Mouse (Mus musculus): Measurements from ENCODE around the gene Aox2. TPM values are rescaled to one million over a fixed set of nuclear protein-coding genes. Genes with fewer than 3 reads are reported as not detected.

The Aox2 gene
- not detected in 4 replicates for total RNA-seq (2023)

GRCm38 (mm10) chr1:58278026-58278425 is at the start of gene Aox2:
Gene Aox2, plus strand, starts transcription at chr1:58278326.

GRCm38 (mm10) chr1:58392652-58393283 is 114.6 kb downstream of the Aox2 start, which contains the start of gene Bzw1:
Gene Bzw1, plus strand, starts transcription at chr1:58392898.

GRCm38 (mm10) chr1:58423371-58424248 is 145.5 kb downstream of the Aox2 start, which contains the start of gene Clk1:
Gene Clk1, minus strand, starts transcription at chr1:58424066.

Other genes starting within 250 kb of the Aox2 start
- gene Aox1, start 248.4 kb upstream of the Aox2 start, total RNA-seq (2023), result not detected in 4 replicates
- not detected in 4 replicates for gene Aox3, start 165.2 kb upstream of the Aox2 start, total RNA-seq (2023)
- 0.91 to 1.1 TPM (median 1.0 TPM) in 4 replicates for gene Aox4, start 67.9 kb upstream of the Aox2 start, total RNA-seq (2023)
- 156 to 176 TPM (median 167 TPM) in 4 replicates for gene Bzw1, start 114.6 kb downstream of the Aox2 start, total RNA-seq (2023)
- 1,519 to 1,569 TPM (median 1,542 TPM) in 4 replicates for gene Clk1, start 145.7 kb downstream of the Aox2 start, total RNA-seq (2023)
- gene Nif3l1, start 166.8 kb downstream of the Aox2 start, total RNA-seq (2023), result 11.7 to 16.4 TPM (median 14.6 TPM) in 4 replicates
- 19.0 to 25.7 TPM (median 24.2 TPM) in 4 replicates for gene Ppil3, start 167.2 kb downstream of the Aox2 start, total RNA-seq (2023)
- gene Orc2, start 226.8 kb downstream of the Aox2 start, total RNA-seq (2023), result 20.2 to 27.8 TPM (median 23.0 TPM) in 4 replicates

All from B cell, adult 62 days (primary cell).